Mouse (Mus musculus) telencephalon, adult 2 months (tissue): Measurements from ENCODE around the gene Gm28041.
"Not testable (repeated sequence)": the region's sequence is repeated elsewhere in the genome, so short reads cannot be mapped to it uniquely, and the experiment has no call there.

Experiments
- DNase-seq: peaks from one replicate; pipeline ENCODE4 v3.0.0-alpha.2; 2011; ENCODE audit warnings: low read depth, low spot score

The Gm28041 gene

DNA sequence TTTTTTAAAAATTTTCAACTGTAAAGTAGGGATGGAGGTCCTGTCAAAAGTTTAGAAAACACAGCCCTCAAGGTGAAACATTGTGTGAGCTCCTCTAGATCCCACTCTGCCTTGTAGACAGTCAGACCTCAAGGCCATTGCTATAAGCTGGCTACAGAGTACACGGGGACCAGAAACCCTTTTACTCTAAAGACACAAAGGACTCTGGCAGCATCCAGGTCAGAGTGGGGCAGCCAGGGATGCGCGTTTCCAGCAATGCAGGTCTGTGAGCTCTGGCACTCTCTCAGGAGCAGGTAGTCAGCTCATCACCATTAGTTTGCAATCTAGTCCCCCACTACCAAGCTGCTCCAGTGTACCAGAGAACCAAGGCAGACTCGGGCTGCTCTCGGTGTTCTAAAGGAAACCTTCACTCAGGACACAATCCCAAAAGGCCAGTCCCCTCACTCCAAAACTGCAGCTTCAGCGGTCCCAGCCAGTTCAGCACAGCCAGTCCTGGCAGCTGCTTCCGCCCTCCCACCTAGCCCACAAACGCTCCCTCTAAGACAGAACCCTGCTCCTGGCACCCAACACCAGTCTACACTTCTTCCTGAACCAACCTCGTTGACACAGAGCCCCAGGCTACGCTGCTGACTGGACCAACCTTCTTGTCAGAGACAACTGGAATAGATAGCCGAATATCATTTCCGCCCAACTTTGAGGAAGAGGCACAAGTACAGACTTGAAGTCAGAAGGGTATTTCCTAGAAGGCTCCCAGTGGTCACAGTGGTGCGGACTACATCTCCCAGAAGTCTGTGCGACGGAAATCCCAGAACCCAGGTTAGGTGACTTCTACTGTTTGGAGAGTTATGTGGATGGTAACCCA is at the start of gene Gm28041, which contains the start of gene Zfp456:
Gm28041 (minus strand) TSS at position 684 of the 862 bp plus-strand sequence.
Zfp456 (minus strand) TSS at position 761 of the 862 bp plus-strand sequence.
- peak; percentile 27 for DNase-seq

DNA sequence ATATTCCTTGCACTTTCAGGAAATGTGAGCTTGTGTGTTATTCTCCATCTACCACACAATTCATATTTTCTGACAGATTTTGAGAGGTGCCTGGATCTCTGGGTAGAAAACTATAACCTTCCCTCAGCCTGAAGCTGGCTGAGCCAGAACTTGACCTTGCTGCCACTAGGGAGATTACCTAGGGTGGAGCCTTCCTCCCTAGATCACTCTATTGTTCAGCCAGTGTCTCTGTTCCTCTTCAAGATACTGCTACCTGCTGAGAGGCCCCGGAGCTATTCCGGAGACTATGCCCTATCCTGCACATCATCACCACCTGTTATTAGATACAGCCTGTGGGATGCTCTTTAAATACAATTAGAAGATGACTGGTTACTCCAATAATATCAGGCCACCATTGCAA is 47.0 kb upstream of the Gm28041 start:
- DNase-seq, result not testable (repeated sequence)

GRCm38 (mm10) chr13:67421207-67421857 is 45.8 kb upstream of the Gm28041 start, which contains the start of gene Zfp459:
Gene Zfp459, minus strand, starts transcription at chr13:67421418.
- peak; percentile 31 for DNase-seq

GRCm38 (mm10) chr13:67420558-67421206 is 45.1 kb upstream of the Gm28041 start:
- no peak for DNase-seq

DNA sequence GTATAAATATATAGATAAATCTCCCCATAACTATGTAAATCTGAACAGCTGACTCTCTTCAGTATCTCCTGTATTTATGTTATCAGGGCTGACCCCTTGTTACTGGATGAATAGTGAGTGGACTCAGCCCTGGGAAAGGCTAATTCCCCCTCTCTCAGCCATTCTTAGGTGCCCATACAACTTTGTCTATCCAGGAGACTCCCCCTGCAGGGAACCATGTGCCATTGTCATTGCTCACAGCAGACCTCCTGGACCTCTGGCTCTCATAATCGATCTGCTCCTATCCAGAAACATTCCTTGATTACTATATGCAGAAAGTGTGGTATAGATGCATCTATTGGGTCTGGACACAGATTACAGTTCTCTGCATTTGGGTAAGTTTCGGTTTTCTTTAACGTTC is 41.3 kb upstream of the Gm28041 start:
- no peak for DNase-seq

- no peak for DNase-seq
Observed at GRCm38 (mm10) chr13:67415759-67416158, 40.2 kb upstream of the Gm28041 start.

DNA sequence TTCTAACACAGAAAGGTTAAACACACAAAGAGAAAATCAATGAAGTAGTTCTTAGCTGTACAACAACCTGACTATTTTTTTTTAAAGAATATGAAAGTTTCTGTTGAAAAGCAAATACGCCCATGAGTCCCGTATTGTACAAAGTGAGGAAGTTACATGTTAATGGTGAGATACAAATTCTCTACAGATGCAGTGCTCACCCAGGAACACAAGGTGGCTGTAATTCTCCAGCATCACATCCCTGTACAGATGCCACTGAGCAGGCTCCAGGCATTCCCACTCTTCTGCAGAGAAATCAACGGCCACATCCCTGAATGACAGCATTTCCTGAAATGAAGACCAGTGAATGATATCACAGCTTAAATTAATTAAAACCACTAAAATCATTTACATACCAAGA is 38.1 kb upstream of the Gm28041 start:
- DNase-seq, result not testable (repeated sequence)

DNA sequence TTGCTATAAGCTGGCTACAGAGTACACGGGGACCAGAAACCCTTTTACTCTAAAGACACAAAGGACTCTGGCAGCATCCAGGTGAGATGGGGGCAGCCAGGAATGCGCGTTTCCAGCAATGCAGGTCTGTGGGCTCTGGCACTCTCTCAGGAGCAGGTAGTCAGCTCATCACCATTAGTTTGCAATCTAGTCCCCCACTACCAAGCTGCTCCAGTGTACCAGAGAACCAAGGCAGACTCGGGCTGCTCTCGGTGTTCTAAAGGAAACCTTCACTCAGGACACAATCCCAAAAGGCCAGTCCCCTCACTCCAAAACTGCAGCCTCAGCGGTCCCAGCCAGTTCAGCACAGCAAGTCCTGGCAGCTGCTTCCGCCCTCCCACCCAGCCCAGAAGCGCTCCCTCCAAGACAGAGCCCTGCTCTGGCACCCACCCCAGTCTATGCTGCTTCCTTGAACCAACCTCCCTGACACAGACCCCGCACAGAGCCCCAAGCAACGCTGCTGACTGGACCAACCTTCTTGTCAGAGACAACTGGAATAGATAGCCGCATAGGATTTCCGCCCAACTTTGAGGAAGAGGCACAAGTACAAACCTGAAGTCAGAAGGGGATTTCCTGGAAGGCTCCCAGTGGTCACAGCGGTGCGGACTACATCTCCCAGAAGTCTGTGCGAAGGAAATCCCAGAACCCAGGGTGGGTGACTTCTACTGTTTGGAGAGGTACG is 23.8 kb upstream of the Gm28041 start, which contains the start of gene Zfp429:
Zfp429 (minus strand) TSS at position 637 of the 721 bp plus-strand sequence.
- peak; percentile 55 for DNase-seq

DNA sequence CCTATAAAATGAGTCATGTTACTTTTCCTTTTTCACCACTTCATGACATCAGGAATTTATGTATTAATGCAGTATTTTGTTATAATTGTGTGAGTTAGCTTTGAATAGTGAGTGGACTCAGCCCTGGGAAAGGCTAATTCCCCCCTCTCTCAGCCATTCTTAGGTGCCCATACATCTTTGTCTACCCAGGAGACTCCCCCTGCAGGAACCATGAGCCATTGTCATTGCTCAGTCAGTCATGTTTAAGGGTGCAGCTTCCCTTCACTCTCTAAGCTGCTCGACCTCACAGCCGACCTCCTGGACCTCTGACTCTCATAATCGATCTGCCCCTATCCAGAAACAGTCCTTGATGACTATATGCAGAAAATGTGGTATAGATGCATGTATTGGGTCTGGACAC is 722 bp upstream of the Gm28041 start:
- DNase-seq, result not testable (repeated sequence)

DNA sequence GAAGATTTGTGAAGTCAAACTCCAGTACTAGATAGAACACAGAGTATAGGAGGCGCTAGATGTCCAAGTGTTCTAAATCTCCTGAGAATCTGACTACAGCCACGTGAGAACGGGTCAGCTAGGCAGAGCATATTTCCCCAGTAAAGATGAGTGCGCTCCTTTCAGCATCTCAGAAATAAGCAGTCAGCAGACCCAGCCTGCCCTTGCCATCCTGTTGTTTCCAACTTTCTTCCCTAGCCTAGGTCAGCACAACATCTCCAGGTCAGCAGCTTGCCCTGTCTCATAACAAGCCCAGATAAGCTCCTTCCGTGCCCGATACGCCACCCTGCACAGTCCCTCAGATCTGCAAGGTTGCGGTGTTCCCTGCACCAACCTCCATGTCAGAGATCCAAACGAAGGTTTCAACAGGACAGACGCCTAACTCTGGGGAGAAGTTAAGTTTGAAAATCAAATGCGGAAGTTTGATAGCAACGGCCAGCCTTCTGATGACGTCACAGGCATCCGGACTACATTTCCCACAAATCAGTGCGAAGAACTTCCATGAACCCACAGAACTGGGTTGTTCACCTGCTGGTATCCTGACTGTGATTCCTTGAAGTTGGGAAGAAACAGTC is 15.3 kb downstream of the Gm28041 start, which contains the start of the genes Gm28044 and Zfp953:
Gm28044 (minus strand) TSS at position 406 of the 614 bp plus-strand sequence.
Zfp953 (minus strand) TSS at position 475 of the 614 bp plus-strand sequence.
- DNase-seq, result peak; percentile 85

DNA sequence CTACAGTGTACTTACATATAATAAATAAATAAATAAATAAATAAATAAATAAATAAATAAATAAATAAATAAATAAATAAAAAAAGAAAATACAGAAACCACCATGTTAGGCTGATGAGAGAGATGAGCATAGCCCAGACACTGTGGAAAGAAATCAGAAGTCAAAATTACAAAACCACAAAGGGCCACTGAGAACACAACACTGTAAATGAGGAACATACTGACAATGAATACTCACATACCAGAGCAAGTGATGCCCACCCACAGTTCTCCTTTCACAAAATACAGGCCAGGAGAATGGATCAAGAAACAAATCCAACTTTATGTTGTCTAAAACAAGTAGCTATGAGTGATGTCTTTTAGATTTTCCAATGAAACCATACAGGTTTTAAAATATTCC is 23.7 kb downstream of the Gm28041 start:
- DNase-seq, result no peak

DNA sequence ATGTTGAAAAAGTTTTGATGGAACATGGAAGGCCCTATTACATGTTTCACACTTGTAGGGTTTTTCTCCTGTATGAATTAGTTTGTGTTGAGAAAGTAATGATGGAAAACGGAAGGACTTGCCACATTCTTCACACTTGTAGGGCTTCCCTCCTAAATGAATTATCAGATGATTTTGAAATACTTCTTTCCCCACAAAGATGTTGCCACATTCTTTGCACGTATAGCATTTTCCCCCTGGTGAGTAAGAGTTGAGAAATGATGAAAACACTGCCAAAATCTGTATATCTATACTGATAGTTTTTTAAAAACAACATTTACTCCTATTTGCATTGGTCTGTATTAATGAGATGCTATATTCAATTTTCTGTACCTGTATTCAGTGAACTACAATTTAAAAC is 32.1 kb downstream of the Gm28041 start:
- no peak for DNase-seq

GRCm38 (mm10) chr13:67332877-67333276 is 42.7 kb downstream of the Gm28041 start:
- DNase-seq, result no peak

DNA sequence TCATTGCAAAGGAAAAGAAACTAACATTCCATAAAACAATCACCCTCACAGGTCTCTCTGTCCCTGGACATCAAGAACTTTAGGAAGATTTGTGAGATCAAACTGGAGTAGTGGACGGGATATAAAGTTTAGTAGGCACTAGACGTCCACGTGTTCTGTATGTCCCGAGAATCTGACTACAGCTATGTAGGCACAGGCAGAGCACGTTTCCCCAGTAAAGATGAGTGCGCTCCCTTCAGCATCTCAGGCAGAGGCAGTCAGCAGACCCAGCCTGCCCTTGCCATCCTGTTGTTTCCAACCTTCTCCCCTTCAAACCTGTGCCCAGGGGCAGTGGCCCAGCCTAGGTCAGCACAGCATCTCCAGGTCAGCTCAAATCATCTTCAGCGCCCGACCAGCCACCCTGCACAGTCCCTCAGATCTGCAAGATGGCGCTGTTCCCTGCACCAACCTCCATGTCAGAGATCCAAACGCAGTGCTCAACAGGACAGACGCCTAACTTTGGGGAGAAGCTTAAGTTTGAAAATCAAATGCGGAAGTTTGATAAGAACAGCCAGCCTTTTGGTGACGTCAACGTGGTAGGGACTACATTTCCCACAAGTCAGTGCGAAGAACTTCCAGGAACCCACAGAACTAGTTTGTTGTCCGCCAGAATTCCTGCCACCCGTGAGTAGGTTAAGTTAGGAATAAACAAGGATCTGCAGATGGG is 43.4 kb downstream of the Gm28041 start, which contains the start of gene Zfp595:
Zfp595 (minus strand) TSS at position 552 of the 706 bp plus-strand sequence.
- DNase-seq, result peak; percentile 92

GRCm38 (mm10) chr13:67306718-67307117 is 68.8 kb downstream of the Gm28041 start:
- no peak for DNase-seq

GRCm38 (mm10) chr13:67305822-67306672 is 69.5 kb downstream of the Gm28041 start, which contains the start of gene Zfp457:
Gene Zfp457, minus strand, starts transcription at chr13:67306485.
- peak; percentile 96 for DNase-seq
